Mouse (Mus musculus): ENCODE results near the gene Xcl1. TPM values are rescaled to one million over a fixed set of nuclear protein-coding genes. Genes with fewer than 3 reads are reported as not detected.

Xcl1 gene
- polyA plus RNA-seq, 2 experiments = not detected

GRCm38 (mm10) chr1:164898846-164899351, 36.4 kb downstream of the Xcl1 start:
- H3K4me1 ChIP-seq (replicated peaks; ENCODE audit: control insufficient read depth in 2 of 2, insufficient read depth in 2 of 2, low read length in 1 of 2) = peaks cover 0 to 5% of the 10 kb centered on the region in 2 experiments; a peak in 2 of 4 replicates
- H3K4me3 ChIP-seq (ENCODE audit: insufficient read depth in 1 of 2, low read depth in 2 of 2, low read length in 2 of 2) = peak overlapping the region; percentile 23 to 25
- DNase-seq (ENCODE audit: low read depth in 3 of 3, low spot score in 3 of 3) (peak in 1 of 3 experiments; percentile 19), ATAC-seq (ENCODE audit: insufficient read depth) (no peak)
- peak overlapping the region; percentile 43 for H3K4me2 ChIP-seq (ENCODE audit: low read depth)
- no peaks in the 10 kb centered on the region for H3K27me3 ChIP-seq (ENCODE audit: control insufficient read depth, insufficient read depth, low read length)
- no peak overlapping the region for H3K27ac ChIP-seq
- TF ChIP-seq EP300 (IDR thresholded peaks at IDR 0.05; ENCODE audit: low read depth) (no peak), CTCF (IDR thresholded peaks at IDR 0.05; ENCODE audit: low read depth) (peak; percentile 53)
- no peaks in the 10 kb centered on the region for H3K9me3 ChIP-seq (ENCODE audit: control insufficient read depth, low read length)
- under 1% methylated on average over 22 of the region's 22 CpGs for WGBS (ENCODE audit: insufficient replicate concordance)
- H3K36me3 ChIP-seq (replicated peaks; ENCODE audit: control insufficient read depth, insufficient read depth, low read depth) = no peaks in the 10 kb centered on the region
- H3K9ac ChIP-seq (replicated peaks) = no peak overlapping the region

GRCm38 (mm10) chr1:164897163-164897817, 38.0 kb downstream of the Xcl1 start:
- Histone ChIP-seq H3K9ac (replicated peaks) (no peak overlapping the region), H3K4me2 (ENCODE audit: low read depth) (no peak overlapping the region), H3K27me3 (ENCODE audit: control insufficient read depth, insufficient read depth, low read length) (no peaks in the 10 kb centered on the region), H3K9me3 (ENCODE audit: control insufficient read depth, low read length) (no peaks in the 10 kb centered on the region), H3K36me3 (replicated peaks; ENCODE audit: control insufficient read depth, insufficient read depth, low read depth) (no peaks in the 10 kb centered on the region), H3K27ac (no peak overlapping the region), H3K4me3 (ENCODE audit: insufficient read depth in 1 of 2, low read depth in 2 of 2, low read length in 2 of 2) (no peak overlapping the region), H3K4me1 (replicated peaks; ENCODE audit: control insufficient read depth in 2 of 2, insufficient read depth in 2 of 2, low read length in 1 of 2) (peaks cover 0 to 5% of the 10 kb centered on the region in 2 experiments; a peak in 2 of 4 replicates)
- no peak for TF ChIP-seq EP300 (IDR thresholded peaks at IDR 0.05; ENCODE audit: low read depth)
- TF ChIP-seq CTCF (IDR thresholded peaks at IDR 0.05; ENCODE audit: low read depth) = no peak
- WGBS (ENCODE audit: insufficient replicate concordance) = 13% methylated on average over 5 of the region's 5 CpGs
- DNase-seq (ENCODE audit: low read depth in 3 of 3, low spot score in 3 of 3) (no peak), ATAC-seq (ENCODE audit: insufficient read depth) (no peak)

GRCm38 (mm10) chr1:164896211-164897145, 38.8 kb downstream of the Xcl1 start:
- H3K27me3 ChIP-seq (ENCODE audit: control insufficient read depth, insufficient read depth, low read length) = no peaks in the 10 kb centered on the region
- DNase-seq (ENCODE audit: low read depth in 3 of 3, low spot score in 3 of 3) (no peak), ATAC-seq (ENCODE audit: insufficient read depth) (no peak)
- TF ChIP-seq EP300 (IDR thresholded peaks at IDR 0.05; ENCODE audit: low read depth) = no peak
- TF ChIP-seq CTCF (IDR thresholded peaks at IDR 0.05; ENCODE audit: low read depth) = no peak
- H3K9ac ChIP-seq (replicated peaks) = no peak overlapping the region
- no peaks in the 10 kb centered on the region for H3K36me3 ChIP-seq (replicated peaks; ENCODE audit: control insufficient read depth, insufficient read depth, low read depth)
- no peak overlapping the region for H3K27ac ChIP-seq
- H3K4me1 ChIP-seq (replicated peaks; ENCODE audit: control insufficient read depth in 2 of 2, insufficient read depth in 2 of 2, low read length in 1 of 2) = peaks cover 0 to 5% of the 10 kb centered on the region in 2 experiments; a peak in 2 of 4 replicates
- no peaks in the 10 kb centered on the region for H3K9me3 ChIP-seq (ENCODE audit: control insufficient read depth, low read length)
- H3K4me2 ChIP-seq (ENCODE audit: low read depth) = no peak overlapping the region
- H3K4me3 ChIP-seq (ENCODE audit: insufficient read depth in 1 of 2, low read depth in 2 of 2, low read length in 2 of 2) = no peak overlapping the region
- WGBS (ENCODE audit: insufficient replicate concordance) = 35% methylated on average over 16 of the region's 16 CpGs

- ATAC-seq (ENCODE audit: insufficient read depth) (no peak), DNase-seq (ENCODE audit: low read depth in 3 of 3, low spot score in 3 of 3) (no peak)
- TF ChIP-seq CTCF (IDR thresholded peaks at IDR 0.05; ENCODE audit: low read depth) (no peak), EP300 (IDR thresholded peaks at IDR 0.05; ENCODE audit: low read depth) (no peak)
- H3K9ac ChIP-seq (replicated peaks) = no peak overlapping the region
- peaks cover 0 to 5% of the 10 kb centered on the region in 2 experiments; a peak in 2 of 4 replicates for H3K4me1 ChIP-seq (replicated peaks; ENCODE audit: control insufficient read depth in 2 of 2, insufficient read depth in 2 of 2, low read length in 1 of 2)
- no peaks in the 10 kb centered on the region for H3K27me3 ChIP-seq (ENCODE audit: control insufficient read depth, insufficient read depth, low read length)
- H3K9me3 ChIP-seq (ENCODE audit: control insufficient read depth, low read length) = no peaks in the 10 kb centered on the region
- no peak overlapping the region for H3K27ac ChIP-seq
- H3K4me2 ChIP-seq (ENCODE audit: low read depth) = no peak overlapping the region
- 55% methylated on average over 2 of the region's 2 CpGs for WGBS (ENCODE audit: insufficient replicate concordance)
- H3K36me3 ChIP-seq (replicated peaks; ENCODE audit: control insufficient read depth, insufficient read depth, low read depth) = no peaks in the 10 kb centered on the region
- no peak overlapping the region for H3K4me3 ChIP-seq (ENCODE audit: insufficient read depth in 1 of 2, low read depth in 2 of 2, low read length in 2 of 2)
Measured at GRCm38 (mm10) chr1:164895806-164896205, 39.5 kb downstream of the Xcl1 start.

DNA sequence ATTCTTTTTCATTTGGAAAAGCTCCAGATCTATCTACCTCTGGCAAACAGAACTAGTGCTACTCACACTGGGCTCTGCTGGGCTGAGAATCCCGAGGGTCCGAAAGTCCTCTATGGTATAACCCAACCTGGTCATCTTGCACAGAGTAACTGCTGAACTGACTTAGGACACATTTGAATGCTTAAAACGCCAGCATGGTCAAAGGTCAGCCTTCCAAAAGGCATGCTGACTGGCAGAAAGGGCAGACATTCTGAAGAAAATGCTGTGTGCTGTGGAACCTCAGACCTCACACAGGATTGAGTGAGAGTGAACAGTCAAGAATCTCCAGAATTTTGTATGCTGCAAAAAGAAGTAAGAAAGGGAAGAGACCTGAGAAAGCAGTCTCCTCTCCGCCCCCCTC, 45.0 kb downstream of the Xcl1 start:
- Histone ChIP-seq H3K4me1 (replicated peaks; ENCODE audit: control insufficient read depth in 2 of 2, insufficient read depth in 2 of 2, low read length in 1 of 2) (no peaks in the 10 kb centered on the region), H3K4me3 (ENCODE audit: insufficient read depth in 1 of 2, low read depth in 2 of 2, low read length in 2 of 2) (no peak overlapping the region), H3K9ac (replicated peaks) (no peak overlapping the region), H3K36me3 (replicated peaks; ENCODE audit: control insufficient read depth, insufficient read depth, low read depth) (no peaks in the 10 kb centered on the region), H3K9me3 (ENCODE audit: control insufficient read depth, low read length) (no peaks in the 10 kb centered on the region), H3K27me3 (ENCODE audit: control insufficient read depth, insufficient read depth, low read length) (no peaks in the 10 kb centered on the region), H3K4me2 (ENCODE audit: low read depth) (no peak overlapping the region), H3K27ac (no peak overlapping the region)
- no peak for ATAC-seq (ENCODE audit: insufficient read depth)
- TF ChIP-seq EP300 (IDR thresholded peaks at IDR 0.05; ENCODE audit: low read depth) = no peak
- no peak for TF ChIP-seq CTCF (IDR thresholded peaks at IDR 0.05; ENCODE audit: low read depth)
- DNase-seq (ENCODE audit: low read depth in 3 of 3, low spot score in 3 of 3) = no peak
- WGBS (ENCODE audit: insufficient replicate concordance) = 56% methylated on average over 4 of the region's 4 CpGs

Data from liver, embryonic 14.5 days (tissue).